Mouse (Mus musculus) intestine, embryonic 14.5 days (tissue): Measurements from ENCODE around the gene Zdhhc20. TPM values are rescaled to one million over a fixed set of nuclear protein-coding genes. Genes with fewer than 3 reads are reported as not detected.
A peak's percentile ranks its signal among the peaks of the same experiment; 100 is the strongest.
"Not testable (repeated sequence)": the region's sequence is repeated elsewhere in the genome, so short reads cannot be mapped to it uniquely, and the experiment has no call there.

Experiments used
- ATAC-seq: fragments of 200-750 bp; cut with Nextera tagmentation; replicated peaks from 2 replicates; pipeline ENCODE4 v1.8.0; 2017; ENCODE audit warnings: low read depth, moderate number of reproducible peaks, moderate TSS enrichment, moderate library complexity; ENCODE audit not compliant: low FRiP score, low TSS enrichment
- DNase-seq: peaks from one replicate; pipeline ENCODE4 v3.0.0-alpha.2; 2018; ENCODE audit warnings: low spot score
- H3K27ac ChIP-seq: fragments of 300-500 bp; sonication (generic); 2 replicates; pipeline ENCODE4 v1.5.1; 2014; ENCODE audit warnings: low read depth, mild to moderate bottlenecking, control low read depth
- H3K27me3 ChIP-seq: fragments of 300-500 bp; sonication (generic); replicated peaks from 2 replicates; pipeline ENCODE4 v1.6.1; 2014; ENCODE audit warnings: low read length, control low read depth; ENCODE audit not compliant: control insufficient read depth, insufficient read depth
- H3K36me3 ChIP-seq: fragments of 300-500 bp; sonication (generic); 2 replicates; pipeline ENCODE4 v1.6.1; 2014; ENCODE audit warnings: low read length, control low read depth; ENCODE audit not compliant: control insufficient read depth, insufficient read depth
- H3K4me1 ChIP-seq: fragments of 300-500 bp; sonication (generic); replicated peaks from 2 replicates; pipeline ENCODE4 v1.6.1; 2014; ENCODE audit warnings: low read length, control low read depth, mixed read lengths; ENCODE audit not compliant: control insufficient read depth, insufficient read depth
- H3K4me2 ChIP-seq: fragments of 300-500 bp; sonication (generic); 2 replicates; pipeline ENCODE4 v1.6.1; 2014; ENCODE audit warnings: low read length
- H3K4me3 ChIP-seq: fragments of 300-500 bp; sonication (generic); 2 replicates; pipeline ENCODE4 v1.5.1; 2014; ENCODE audit warnings: low read depth, low read length, control low read depth, mixed read lengths
- H3K9ac ChIP-seq: fragments of 300-500 bp; sonication (generic); 2 replicates; pipeline ENCODE4 v1.6.1; 2014; ENCODE audit warnings: mild to moderate bottlenecking, low read length
- H3K9me3 ChIP-seq: fragments of 300-500 bp; sonication (generic); 2 replicates; pipeline ENCODE4 v1.6.1; 2016; ENCODE audit warnings: low read length, control low read depth; ENCODE audit not compliant: control insufficient read depth
- WGBS: fragments of 180-500 bp; shearing (Covaris S2); extraction: QIAGEN DNeasy Blood & Tissue Kit; methylation state at CpG from one replicate; pipeline ENCODE4 v1.1.7; 2014; 5-methylcytosine and 5-hydroxymethylcytosine counted together
- polyA plus RNA-seq: library from polyadenylated mRNA; unstranded; fragments of >200 nt; fragmentation: Nextera tagmentation; extraction: Ambion mirVana; gene quantifications from 2 replicates; pipeline ENCODE4 v1.2.1, GENCODE M21; 2014

Zdhhc20 gene
- polyA plus RNA-seq, 1 experiment from 2014 or later, result 56.9 TPM

GRCm38 (mm10) chr14:57901998-57902397 lies 11.9 kb upstream of the Zdhhc20 start:
- H3K9ac ChIP-seq, result no peak overlapping the region
- no peaks in the 10 kb centered on the region for H3K36me3 ChIP-seq
- no peak overlapping the region for H3K4me2 ChIP-seq
- no peaks in the 10 kb centered on the region for H3K27me3 ChIP-seq
- ATAC-seq, result no peak
- no peak overlapping the region for H3K27ac ChIP-seq
- DNase-seq, result no peak
- no peaks in the 10 kb centered on the region for H3K9me3 ChIP-seq
- H3K4me1 ChIP-seq, result no peaks in the 10 kb centered on the region
- WGBS, result 73% methylated on average over 1 of the region's 1 CpGs
- no peak overlapping the region for H3K4me3 ChIP-seq

GRCm38 (mm10) chr14:57896882-57897281 lies 6.8 kb upstream of the Zdhhc20 start:
- ATAC-seq (no peak), DNase-seq (no peak)
- no peaks in the 10 kb centered on the region for H3K36me3 ChIP-seq
- WGBS, result 97% methylated on average over 12 of the region's 12 CpGs
- no peak overlapping the region for H3K27ac ChIP-seq
- no peaks in the 10 kb centered on the region for H3K9me3 ChIP-seq
- H3K9ac ChIP-seq, result no peak overlapping the region
- no peaks in the 10 kb centered on the region for H3K4me1 ChIP-seq
- H3K27me3 ChIP-seq, result no peaks in the 10 kb centered on the region
- no peak overlapping the region for H3K4me2 ChIP-seq
- H3K4me3 ChIP-seq, result no peak overlapping the region

GRCm38 (mm10) chr14:57896088-57896871 lies 6.2 kb upstream of the Zdhhc20 start:
- not testable (repeated sequence) for H3K9ac ChIP-seq, DNase-seq, H3K27ac ChIP-seq, H3K27me3 ChIP-seq, ATAC-seq, H3K9me3 ChIP-seq, H3K4me3 ChIP-seq, H3K36me3 ChIP-seq, H3K4me1 ChIP-seq, H3K4me2 ChIP-seq
- WGBS, result 68% methylated on average over 8 of the region's 8 CpGs

- no peak overlapping the region for H3K4me3 ChIP-seq
- no peaks in the 10 kb centered on the region for H3K9me3 ChIP-seq
- no peak overlapping the region for H3K27ac ChIP-seq
- 89% methylated on average over 2 of the region's 2 CpGs for WGBS
- H3K4me2 ChIP-seq, result no peak overlapping the region
- H3K4me1 ChIP-seq, result no peaks in the 10 kb centered on the region
- no peak overlapping the region for H3K9ac ChIP-seq
- ATAC-seq (no peak), DNase-seq (no peak)
- no peaks in the 10 kb centered on the region for H3K36me3 ChIP-seq
- H3K27me3 ChIP-seq, result no peaks in the 10 kb centered on the region
These were observed 4.3 kb upstream of the Zdhhc20 start for GRCm38 (mm10) chr14:57894346-57894745.

- no peaks in the 10 kb centered on the region for H3K36me3 ChIP-seq
- no peak overlapping the region for H3K9ac ChIP-seq
- no peak overlapping the region for H3K27ac ChIP-seq
- no peak for ATAC-seq
- WGBS, result 93% methylated on average over 1 of the region's 1 CpGs
- no peaks in the 10 kb centered on the region for H3K9me3 ChIP-seq
- no peak for DNase-seq
- no peak overlapping the region for H3K4me2 ChIP-seq
- H3K27me3 ChIP-seq, result no peaks in the 10 kb centered on the region
- H3K4me1 ChIP-seq, result peaks cover 6% of the 10 kb centered on the region
- H3K4me3 ChIP-seq, result no peak overlapping the region
These were observed 2.9 kb upstream of the Zdhhc20 start for GRCm38 (mm10) chr14:57892961-57893360.

GRCm38 (mm10) chr14:57889541-57890010 lies 500 bp downstream of the Zdhhc20 start:
- peak overlapping the region; percentile 74 for H3K4me2 ChIP-seq
- DNase-seq, result peak; percentile 82
- peak overlapping the region; percentile 84 for H3K27ac ChIP-seq
- no peaks in the 10 kb centered on the region for H3K9me3 ChIP-seq
- 2% methylated on average over 37 of the region's 37 CpGs for WGBS
- 0 out of 2 replicates have a peak, but pooled peaks have one; percentile 22 for ATAC-seq
- H3K4me1 ChIP-seq, result peaks cover 6% of the 10 kb centered on the region
- peak overlapping the region; percentile 85 for H3K4me3 ChIP-seq
- no peaks in the 10 kb centered on the region for H3K36me3 ChIP-seq
- H3K27me3 ChIP-seq, result no peaks in the 10 kb centered on the region
- H3K9ac ChIP-seq, result peak overlapping the region; percentile 96

- no peak overlapping the region for H3K4me3 ChIP-seq
- no peak overlapping the region for H3K9ac ChIP-seq
- no peaks in the 10 kb centered on the region for H3K36me3 ChIP-seq
- H3K27ac ChIP-seq, result no peak overlapping the region
- 84% methylated on average over 8 of the region's 8 CpGs for whole genome bisulfite sequencing
- no peak overlapping the region for H3K4me2 ChIP-seq
- peaks cover 6% of the 10 kb centered on the region for H3K4me1 ChIP-seq
- ATAC-seq (no peak), DNase-seq (no peak)
- no peaks in the 10 kb centered on the region for H3K27me3 ChIP-seq
- H3K9me3 ChIP-seq, result no peaks in the 10 kb centered on the region
These were observed 2.9 kb downstream of the Zdhhc20 start for GRCm38 (mm10) chr14:57887171-57887570.

GRCm38 (mm10) chr14:57886032-57886431 lies 4.0 kb downstream of the Zdhhc20 start:
- no peak overlapping the region for H3K4me3 ChIP-seq
- H3K9me3 ChIP-seq, result no peaks in the 10 kb centered on the region
- no peak overlapping the region for H3K27ac ChIP-seq
- ATAC-seq, result no peak
- H3K4me2 ChIP-seq, result no peak overlapping the region
- no peak for DNase-seq
- peaks cover 6% of the 10 kb centered on the region for H3K4me1 ChIP-seq
- no peaks in the 10 kb centered on the region for H3K36me3 ChIP-seq
- 87% methylated on average over 2 of the region's 2 CpGs for WGBS
- no peaks in the 10 kb centered on the region for H3K27me3 ChIP-seq
- H3K9ac ChIP-seq, result no peak overlapping the region

- 0 out of 2 replicates have a peak overlapping the region, but pooled peaks have one; percentile 7 for H3K27ac ChIP-seq
- no peak overlapping the region for H3K4me3 ChIP-seq
- no peak overlapping the region for H3K9ac ChIP-seq
- no peaks in the 10 kb centered on the region for H3K9me3 ChIP-seq
- no peaks in the 10 kb centered on the region for H3K27me3 ChIP-seq
- WGBS, result 80% methylated on average over 3 of the region's 3 CpGs
- no peaks in the 10 kb centered on the region for H3K36me3 ChIP-seq
- no peaks in the 10 kb centered on the region; the same call in none of the 2 replicates for H3K4me1 ChIP-seq
- ATAC-seq, result 0 out of 2 replicates have a peak, but pooled peaks have one; percentile 36
- no peak overlapping the region for H3K4me2 ChIP-seq
- DNase-seq, result no peak
These were observed 6.7 kb downstream of the Zdhhc20 start for GRCm38 (mm10) chr14:57883341-57883740.
